Mouse (Mus musculus) neural tube, embryonic 11.5 days (tissue): ENCODE results near the gene Kifc3. TPM values are rescaled to one million over a fixed set of nuclear protein-coding genes. Genes with fewer than 3 reads are reported as not detected.
A peak's percentile ranks its signal among the peaks of the same experiment; 100 is the strongest.

Experiments
- ATAC-seq: fragments of 200-750 bp; cut with Nextera tagmentation; 2 replicates; pipeline ENCODE4 v1.8.0; 2017; ENCODE audit warnings: moderate number of reproducible peaks, mild to moderate bottlenecking, moderate TSS enrichment, moderate library complexity; ENCODE audit not compliant: insufficient read depth, low FRiP score, low TSS enrichment
- DNase-seq: peaks from one replicate; pipeline ENCODE4 v3.0.0-alpha.2; 2015; ENCODE audit warnings: low spot score
- H3K27ac ChIP-seq: fragments of 300-500 bp; sonication (generic); 2 replicates; pipeline ENCODE4 v1.5.1; 2014; ENCODE audit warnings: low read depth, mild to moderate bottlenecking, low read length
- H3K27me3 ChIP-seq: fragments of 300-500 bp; sonication (generic); 2 replicates; pipeline ENCODE4 v1.6.1; 2014; ENCODE audit warnings: mild to moderate bottlenecking, low read length, mixed read lengths; ENCODE audit not compliant: control insufficient read depth, insufficient read depth
- H3K36me3 ChIP-seq: fragments of 300-500 bp; sonication (generic); 2 replicates; pipeline ENCODE4 v1.6.1; 2014; ENCODE audit warnings: mild to moderate bottlenecking, low read length, moderate library complexity, mixed read lengths; ENCODE audit not compliant: control insufficient read depth, insufficient read depth
- H3K4me1 ChIP-seq: fragments of 300-500 bp; sonication (generic); 2 replicates; pipeline ENCODE4 v1.6.1; 2014; ENCODE audit warnings: low read length, mixed read lengths; ENCODE audit not compliant: control insufficient read depth, insufficient read depth
- H3K4me2 ChIP-seq: fragments of 300-500 bp; sonication (generic); 2 replicates; pipeline ENCODE4 v1.6.1; 2014; ENCODE audit warnings: low read depth, mild to moderate bottlenecking, moderate library complexity
- H3K4me3 ChIP-seq: fragments of 300-500 bp; sonication (generic); 2 replicates; pipeline ENCODE4 v1.5.1; 2014; ENCODE audit warnings: low read depth, low read length
- H3K9ac ChIP-seq: fragments of 300-500 bp; sonication (generic); 2 replicates; pipeline ENCODE4 v1.6.1; 2014; ENCODE audit warnings: mild to moderate bottlenecking, low read length
- H3K9me3 ChIP-seq: fragments of 300-500 bp; sonication (generic); 2 replicates; pipeline ENCODE4 v1.6.1; 2016; ENCODE audit warnings: low read length; ENCODE audit not compliant: control insufficient read depth
- WGBS: fragments of 180-500 bp; shearing (Covaris S2); extraction: QIAGEN DNeasy Blood & Tissue Kit; methylation state at CpG from one replicate; pipeline ENCODE4 v1.1.7; 2014; 5-methylcytosine and 5-hydroxymethylcytosine counted together
- polyA plus RNA-seq: library from polyadenylated mRNA; unstranded; fragments of >200 nt; fragmentation: Nextera tagmentation; extraction: Ambion mirVana; gene quantifications from 2 replicates; pipeline ENCODE4 v1.2.1, GENCODE M21; 2014

The Kifc3 gene
- polyA plus RNA-seq, 1 experiment from 2014 or later = 7.4 TPM

- Histone ChIP-seq H3K9me3 (no peaks in the 10 kb centered on the region), H3K36me3 (no peaks in the 10 kb centered on the region), H3K27me3 (no peaks in the 10 kb centered on the region), H3K9ac (no peak overlapping the region), H3K4me1 (peaks cover 11% of the 10 kb centered on the region; the same call in 1 of the 2 replicates), H3K4me3 (no peak overlapping the region), H3K4me2 (no peak overlapping the region), H3K27ac (no peak overlapping the region)
- ATAC-seq (no peak), DNase-seq (no peak)
- 32% methylated on average over 2 of the region's 2 CpGs for WGBS
Observed at GRCm38 (mm10) chr8:95144631-95145015, 58.0 kb downstream of the Kifc3 start.

- H3K9me3 ChIP-seq = no peaks in the 10 kb centered on the region
- DNase-seq = no peak
- H3K4me2 ChIP-seq = no peak overlapping the region
- no peak for ATAC-seq
- 75% methylated on average over 6 of the region's 6 CpGs for WGBS
- peaks cover 11% of the 10 kb centered on the region; the same call in 1 of the 2 replicates for H3K4me1 ChIP-seq
- no peak overlapping the region for H3K4me3 ChIP-seq
- H3K27ac ChIP-seq = no peak overlapping the region
- no peak overlapping the region for H3K9ac ChIP-seq
- no peaks in the 10 kb centered on the region for H3K27me3 ChIP-seq
- H3K36me3 ChIP-seq = no peaks in the 10 kb centered on the region
Observed at GRCm38 (mm10) chr8:95143805-95144630, 58.6 kb downstream of the Kifc3 start.

GRCm38 (mm10) chr8:95142985-95143804, 59.4 kb downstream of the Kifc3 start:
- ATAC-seq (peak; percentile 26; the same call in 1 of the 2 replicates), DNase-seq (no peak)
- peak overlapping the region; percentile 68; the same call in 1 of the 2 replicates for H3K4me3 ChIP-seq
- H3K9ac ChIP-seq = no peak overlapping the region
- H3K27ac ChIP-seq = 0 out of 2 replicates have a peak overlapping the region, but pooled peaks have one; percentile 8
- 0 out of 2 replicates have a peak, but pooled peaks cover 5% of the 10 kb centered on the region for H3K27me3 ChIP-seq
- H3K9me3 ChIP-seq = no peaks in the 10 kb centered on the region
- WGBS = 15% methylated on average over 17 of the region's 17 CpGs
- H3K4me2 ChIP-seq = peak overlapping the region; percentile 97
- H3K36me3 ChIP-seq = no peaks in the 10 kb centered on the region
- H3K4me1 ChIP-seq = peaks cover 11% of the 10 kb centered on the region; the same call in 1 of the 2 replicates

GRCm38 (mm10) chr8:95142075-95142831, 60.4 kb downstream of the Kifc3 start:
- Histone ChIP-seq H3K4me3 (peak overlapping the region; percentile 68), H3K27me3 (peaks cover 13% of the 10 kb centered on the region), H3K9ac (peak overlapping the region; percentile 77), H3K27ac (no peak overlapping the region), H3K36me3 (no peaks in the 10 kb centered on the region), H3K4me2 (peak overlapping the region; percentile 97), H3K4me1 (peaks cover 11% of the 10 kb centered on the region; the same call in 1 of the 2 replicates), H3K9me3 (no peaks in the 10 kb centered on the region)
- under 1% methylated on average over 56 of the region's 66 CpGs for WGBS
- ATAC-seq (peak; percentile 86), DNase-seq (peak; percentile 69)

GRCm38 (mm10) chr8:95141469-95142074, 61.0 kb downstream of the Kifc3 start:
- under 1% methylated on average over 6 of the region's 6 CpGs for WGBS
- Histone ChIP-seq H3K4me1 (peaks cover 11% of the 10 kb centered on the region; the same call in 1 of the 2 replicates), H3K9me3 (no peaks in the 10 kb centered on the region), H3K27me3 (peaks cover 18% of the 10 kb centered on the region), H3K36me3 (no peaks in the 10 kb centered on the region), H3K27ac (no peak overlapping the region), H3K4me2 (peak overlapping the region; percentile 97), H3K9ac (peak overlapping the region; percentile 77), H3K4me3 (peak overlapping the region; percentile 68)
- DNase-seq (peak; percentile 24), ATAC-seq (no peak)

- no peak for ATAC-seq
- Histone ChIP-seq H3K4me1 (peaks cover 11% of the 10 kb centered on the region; the same call in 1 of the 2 replicates), H3K27ac (no peak overlapping the region), H3K36me3 (no peaks in the 10 kb centered on the region), H3K9ac (no peak overlapping the region), H3K4me3 (no peak overlapping the region), H3K4me2 (no peak overlapping the region), H3K9me3 (no peaks in the 10 kb centered on the region), H3K27me3 (peaks cover 18% of the 10 kb centered on the region)
- 89% methylated on average over 1 of the region's 1 CpGs for WGBS
- DNase-seq = no peak
Observed at GRCm38 (mm10) chr8:95141026-95141425, 61.6 kb downstream of the Kifc3 start.

GRCm38 (mm10) chr8:95140555-95140954, 62.1 kb downstream of the Kifc3 start:
- H3K9ac ChIP-seq = no peak overlapping the region
- no peak for DNase-seq
- no peak for ATAC-seq
- H3K4me2 ChIP-seq = no peak overlapping the region
- no peak overlapping the region for H3K4me3 ChIP-seq
- H3K9me3 ChIP-seq = no peaks in the 10 kb centered on the region
- peaks cover 11% of the 10 kb centered on the region; the same call in 1 of the 2 replicates for H3K4me1 ChIP-seq
- no peaks in the 10 kb centered on the region for H3K36me3 ChIP-seq
- H3K27me3 ChIP-seq = peaks cover 18% of the 10 kb centered on the region
- H3K27ac ChIP-seq = no peak overlapping the region
- WGBS = 75% methylated on average over 5 of the region's 5 CpGs

- no peaks in the 10 kb centered on the region for H3K36me3 ChIP-seq
- H3K27me3 ChIP-seq = peaks cover 18% of the 10 kb centered on the region
- H3K9ac ChIP-seq = no peak overlapping the region
- DNase-seq (no peak), ATAC-seq (no peak)
- H3K4me1 ChIP-seq = peaks cover 11% of the 10 kb centered on the region; the same call in 1 of the 2 replicates
- no peak overlapping the region for H3K27ac ChIP-seq
- H3K4me2 ChIP-seq = no peak overlapping the region
- no peak overlapping the region for H3K4me3 ChIP-seq
- 62% methylated on average over 1 of the region's 1 CpGs for WGBS
- no peaks in the 10 kb centered on the region for H3K9me3 ChIP-seq
Observed at GRCm38 (mm10) chr8:95139051-95139365, 63.6 kb downstream of the Kifc3 start.
